ENCODE assay signal across 7 mouse cellular contexts in the genomic region with DNA sequence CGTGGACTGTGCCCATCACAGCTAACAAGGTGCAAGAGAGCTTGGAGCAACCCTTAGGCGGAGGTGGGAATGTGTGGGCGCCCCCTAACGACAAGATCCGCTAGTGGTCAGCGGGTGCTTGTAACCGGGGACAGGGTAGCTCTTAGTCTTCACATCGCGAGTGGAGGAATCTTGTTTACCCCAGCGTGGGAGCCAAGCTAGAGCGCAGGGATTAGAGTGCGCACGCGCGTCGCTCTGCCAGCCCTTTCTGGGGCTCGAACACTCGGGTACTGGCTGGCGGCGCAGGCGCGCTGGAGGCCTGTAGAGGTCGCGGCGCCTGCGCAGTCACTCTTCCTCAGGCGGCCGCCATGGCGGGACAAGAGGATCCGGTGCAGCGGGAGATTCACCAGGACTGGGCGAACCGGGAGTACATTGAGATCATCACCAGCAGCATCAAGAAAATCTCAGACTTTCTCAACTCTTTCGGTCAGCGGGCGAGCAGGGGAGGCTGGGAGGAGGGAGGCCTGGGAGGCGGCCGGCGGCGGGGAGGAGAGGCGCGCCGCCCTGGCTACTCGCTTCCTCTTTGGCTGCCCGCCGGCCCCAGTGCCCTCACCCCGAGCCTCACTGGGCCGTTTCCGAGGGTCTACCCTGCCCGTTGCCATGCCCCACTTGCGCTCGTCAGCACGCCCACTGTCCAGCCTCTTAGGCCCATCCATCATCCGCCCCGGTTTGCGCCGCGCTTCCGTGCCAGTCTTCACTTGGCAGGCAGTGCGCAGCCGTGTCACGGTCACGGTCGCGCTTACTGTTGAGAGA. TPM values are rescaled to one million over a fixed set of nuclear protein-coding genes. Genes with fewer than 3 reads are reported as not detected.
DNase-seq lines count a peak whose midpoint lies in the region; ATAC-seq lines count a peak whose summit lies in the region.

A gene (plus strand): TSS at position 341 of the 792 bp plus-strand sequence.

- peak within 1 kb of the TSS; percentile 85 for H3K27ac ChIP-seq in intestine, embryonic 15.5 days
- H3K27ac ChIP-seq in midbrain, embryonic 10.5 days (replicated peaks) = peak within 1 kb of the TSS; percentile 94

- no peaks in the 10 kb centered on the region for H3K9me3 ChIP-seq in intestine, embryonic 15.5 days
- H3K9me3 ChIP-seq in midbrain, embryonic 10.5 days (replicated peaks) = no peaks in the 10 kb centered on the region

- ATAC-seq in intestine, embryonic 15.5 days = peak; percentile 96

- WGBS in intestine, embryonic 15.5 days = under 1% methylated on average over 65 of the region's 65 CpGs
- WGBS in midbrain, embryonic 10.5 days = under 1% methylated on average over 65 of the region's 65 CpGs

- H3K36me3 ChIP-seq in intestine, embryonic 15.5 days = no peaks in the 10 kb centered on the region
- H3K36me3 ChIP-seq in midbrain, embryonic 10.5 days = peaks cover 34% of the 10 kb centered on the region

- peaks cover 14% of the 10 kb centered on the region for H3K4me1 ChIP-seq in intestine, embryonic 15.5 days (replicated peaks)
- H3K4me1 ChIP-seq in midbrain, embryonic 10.5 days = peaks cover 29% of the 10 kb centered on the region

- intact Hi-C loops in left cerebral cortex, postnatal 25 days (cut with DNase I) = loop anchor here (5.0 kb wide), 1 partner anchor 82 kb away; no protein-coding TSS in a partner anchor

- DNase-seq in adrenal gland, adult (ENCODE audit: inconsistent age in 2 of 2, low spot score in 1 of 2) = peak; percentile 92 to 97
- peak; percentile 94 for DNase-seq in embryo, embryonic 10.5 days (ENCODE audit: low spot score)
- peak; percentile 82 for DNase-seq in gastrocnemius, postnatal 25 days
- peak; percentile 89 to 95 for DNase-seq in left cerebral cortex, postnatal 25 days (ENCODE audit: low spot score in 2 of 2)
- DNase-seq in midbrain, embryonic 10.5 days (ENCODE audit: low spot score) = peak; percentile 88
- DNase-seq in right cerebral cortex, postnatal 4 days = peak; percentile 94

- peak within 1 kb of the TSS; percentile 76 for H3K4me2 ChIP-seq in intestine, embryonic 15.5 days (replicated peaks)

- H3K9ac ChIP-seq in intestine, embryonic 15.5 days = peak within 1 kb of the TSS; percentile 87

- H3K4me3 ChIP-seq in intestine, embryonic 15.5 days (replicated peaks) = peak within 1 kb of the TSS; percentile 96
- H3K4me3 ChIP-seq in midbrain, embryonic 10.5 days = peak within 1 kb of the TSS; percentile 87

- no peaks in the 10 kb centered on the region for H3K27me3 ChIP-seq in intestine, embryonic 15.5 days (replicated peaks)
- no peaks in the 10 kb centered on the region for H3K27me3 ChIP-seq in midbrain, embryonic 10.5 days (ENCODE audit: low read depth, poor library complexity, severe bottlenecking)

RNA-seq across cellular contexts. Expression of the gene that starts here (rescaled TPM):
- total RNA-seq in gastrocnemius, postnatal 25 days (2021) = 10 to 100 TPM; 37.1 to 40.7 TPM
- polyA plus RNA-seq in intestine, embryonic 15.5 days (2015; fragmentation: Nextera tagmentation; extraction: Ambion mirVana) = 198 and 201 TPM in 2 replicates
- 100 to 1,000 TPM; 249 to 254 TPM for total RNA-seq in left cerebral cortex, postnatal 25 days (2021)
- polyA plus RNA-seq in midbrain, embryonic 10.5 days (2016; fragmentation: Nextera tagmentation; extraction: Ambion mirVana) = 210 and 217 TPM in 2 replicates

Comparison
In these comparisons a context has a peak if more than half of its experiments do, and no peak if none do; other contexts are left out.
1. Peak in every context shown above with its lines: DNase-seq, ATAC-seq, H3K4me3 ChIP-seq and H3K27ac ChIP-seq.
2. RNA of the gene that starts here (total RNA-seq): 249 to 254 TPM in left cerebral cortex, postnatal 25 days; 37.1 to 40.7 TPM in gastrocnemius, postnatal 25 days; every median in the first group is over 4 times any median in the second.